Mouse (Mus musculus): ENCODE measurements around the gene Pigg. TPM values are rescaled to one million over a fixed set of nuclear protein-coding genes. Genes with fewer than 3 reads are reported as not detected.

The Pigg gene
- polyA plus RNA-seq, 1 experiment: 16.6 TPM

DNA sequence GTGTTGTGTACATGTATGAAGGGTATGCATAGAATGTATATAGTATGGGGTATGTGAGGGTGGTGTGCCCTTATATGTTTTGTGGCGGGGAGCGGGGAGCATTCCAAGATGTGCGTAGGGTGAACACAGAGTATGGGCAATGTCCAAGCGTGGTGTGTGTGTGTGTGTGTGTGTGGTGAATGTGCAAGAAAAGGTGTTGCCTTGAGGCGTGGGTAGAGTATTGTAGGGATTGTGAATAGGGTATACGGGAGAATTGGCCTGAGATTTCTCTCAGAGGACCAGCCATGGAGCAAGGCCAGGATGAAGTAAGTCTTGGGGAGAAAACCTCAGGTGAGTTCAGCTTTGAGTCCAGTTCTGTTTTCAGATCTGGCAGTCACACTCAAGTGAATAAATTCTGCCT, 56.0 kb downstream of the Pigg start:
- Histone ChIP-seq H3K27me3 (replicated peaks; ENCODE audit: control insufficient read depth, insufficient read depth, low read length) (peaks cover 3% of the 10 kb centered on the region; the same call in 1 of the 2 replicates), H3K4me1 (ENCODE audit: control insufficient read depth, insufficient read depth, low read length) (peaks cover 3% of the 10 kb centered on the region; the same call in 1 of the 2 replicates)
- TF ChIP-seq POLR2A (IDR thresholded peaks at IDR 0.05; ENCODE audit: low read depth, low read length) (no peak), CTCF (conservative IDR thresholded peaks at IDR 0.05; ENCODE audit: insufficient read depth, insufficient read length, low read depth, low read length) (no peak)

DNA sequence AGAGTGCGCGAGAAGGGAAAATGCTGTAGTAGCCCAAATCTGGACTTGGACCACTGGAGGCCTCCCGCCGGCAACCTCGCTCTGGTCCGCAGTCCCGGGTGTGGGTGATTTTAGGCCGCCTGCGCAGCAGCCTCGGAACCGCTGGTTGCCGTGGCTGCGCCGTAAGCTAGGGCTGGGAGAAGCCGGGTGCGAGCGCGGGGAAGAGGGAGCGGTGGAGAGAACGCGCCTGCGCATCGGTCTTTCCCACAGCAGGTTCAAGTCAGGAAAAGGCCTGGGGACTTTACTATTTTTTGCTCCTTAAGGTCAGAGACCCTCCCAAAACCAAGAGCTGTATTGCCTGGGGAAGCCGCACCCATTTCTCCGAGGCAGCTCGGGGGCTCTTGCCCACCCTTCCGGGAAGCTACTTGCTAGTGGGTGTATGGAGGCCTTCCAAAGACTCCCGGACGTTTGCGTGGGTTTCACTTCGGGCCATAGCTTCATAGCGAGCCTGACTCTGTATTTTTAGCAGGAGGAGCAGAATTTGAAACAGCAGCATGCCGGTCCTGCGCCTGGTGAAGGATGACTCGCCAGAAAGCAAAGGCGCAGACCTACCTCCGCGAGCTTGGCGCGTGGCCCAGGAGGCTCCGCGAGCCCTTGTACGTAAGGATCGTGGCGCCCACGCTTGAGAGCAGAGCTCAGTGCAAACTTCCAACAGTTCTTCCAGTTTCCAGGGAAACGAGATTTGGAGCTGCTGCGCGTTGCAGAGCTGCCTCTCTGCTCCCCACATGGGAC, 56.6 kb downstream of the Pigg start:
- H3K36me3 ChIP-seq (ENCODE audit: control insufficient read depth, insufficient read depth, low read length): no peaks in the 10 kb centered on the region

More for the DNA sequence above, 56.0 kb downstream of the Pigg start:
- 4% methylated on average over 6 of the region's 6 CpGs for WGBS
- H3K4me3 ChIP-seq (ENCODE audit: insufficient read depth, low read depth, low read length): peak overlapping the region; percentile 27
- no peak for DNase-seq
- H3K27ac ChIP-seq (ENCODE audit: insufficient read depth, low read depth, low read length): no peak overlapping the region
- H3K36me3 ChIP-seq (ENCODE audit: control insufficient read depth, insufficient read depth, low read length): no peaks in the 10 kb centered on the region

DNA sequence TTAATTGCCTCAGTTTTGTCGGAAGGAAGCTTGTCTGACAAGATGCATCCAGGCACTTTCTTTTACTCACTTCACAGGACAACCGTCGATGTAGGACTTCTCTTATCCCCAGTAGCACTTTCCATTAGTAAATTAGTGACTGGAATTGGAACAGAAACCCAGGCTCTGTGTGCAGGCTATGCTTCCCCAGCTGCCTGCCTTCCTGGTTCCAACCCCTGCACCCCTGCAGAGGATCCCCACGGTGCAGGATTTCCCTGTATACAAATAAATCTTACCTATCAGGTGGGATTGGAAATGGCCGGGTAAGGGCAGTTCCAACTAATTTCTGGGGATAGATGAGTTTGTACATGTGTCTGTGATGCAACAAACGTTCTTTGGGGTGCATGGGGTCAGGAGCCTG, 57.6 kb downstream of the Pigg start:
- 3% methylated on average over 6 of the region's 6 CpGs for WGBS
- H3K4me1 ChIP-seq (ENCODE audit: control insufficient read depth, insufficient read depth, low read length): peaks cover 3% of the 10 kb centered on the region; the same call in 1 of the 2 replicates
- no peaks in the 10 kb centered on the region for H3K36me3 ChIP-seq (ENCODE audit: control insufficient read depth, insufficient read depth, low read length)
- H3K27me3 ChIP-seq (replicated peaks; ENCODE audit: control insufficient read depth, insufficient read depth, low read length): peaks cover 3% of the 10 kb centered on the region; the same call in 1 of the 2 replicates
- H3K4me3 ChIP-seq (ENCODE audit: insufficient read depth, low read depth, low read length): no peak overlapping the region
- TF ChIP-seq CTCF (conservative IDR thresholded peaks at IDR 0.05; ENCODE audit: insufficient read depth, insufficient read length, low read depth, low read length) (no peak), POLR2A (IDR thresholded peaks at IDR 0.05; ENCODE audit: low read depth, low read length) (no peak)
- no peak overlapping the region for H3K27ac ChIP-seq (ENCODE audit: insufficient read depth, low read depth, low read length)
- no peak for DNase-seq

More for the DNA sequence above, 56.6 kb downstream of the Pigg start:
- WGBS: 1% methylated on average over 49 of the region's 49 CpGs
- peaks cover 3% of the 10 kb centered on the region; the same call in 1 of the 2 replicates for H3K27me3 ChIP-seq (replicated peaks; ENCODE audit: control insufficient read depth, insufficient read depth, low read length)
- DNase-seq: peak; percentile 21
- TF ChIP-seq CTCF (conservative IDR thresholded peaks at IDR 0.05; ENCODE audit: insufficient read depth, insufficient read length, low read depth, low read length) (no peak), POLR2A (IDR thresholded peaks at IDR 0.05; ENCODE audit: low read depth, low read length) (no peak)
- H3K4me3 ChIP-seq (ENCODE audit: insufficient read depth, low read depth, low read length): peak overlapping the region; percentile 27
- H3K27ac ChIP-seq (ENCODE audit: insufficient read depth, low read depth, low read length): no peak overlapping the region
- peaks cover 3% of the 10 kb centered on the region; the same call in 1 of the 2 replicates for H3K4me1 ChIP-seq (ENCODE audit: control insufficient read depth, insufficient read depth, low read length)

DNA sequence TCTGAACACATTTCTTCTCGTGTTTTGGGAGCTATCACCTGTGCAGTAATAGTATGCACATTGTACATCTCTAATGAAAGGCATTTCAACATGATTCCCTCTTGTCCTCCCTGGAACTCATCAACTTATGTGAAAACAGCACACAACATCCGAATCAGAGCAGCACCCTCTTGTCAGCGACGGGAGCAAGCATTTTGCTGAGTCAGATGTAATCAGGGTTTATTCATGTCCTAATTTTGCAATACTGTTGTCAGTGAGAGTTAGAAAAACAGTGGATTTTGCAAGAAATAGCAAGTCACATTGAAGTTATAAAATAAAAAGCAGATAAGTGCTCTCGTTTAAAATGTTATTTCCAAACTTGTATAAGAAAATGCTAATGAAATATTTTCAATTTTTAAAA, 61.7 kb downstream of the Pigg start:
- H3K4me3 ChIP-seq (ENCODE audit: insufficient read depth, low read depth, low read length): no peak overlapping the region
- TF ChIP-seq POLR2A (IDR thresholded peaks at IDR 0.05; ENCODE audit: low read depth, low read length): no peak
- TF ChIP-seq CTCF (conservative IDR thresholded peaks at IDR 0.05; ENCODE audit: insufficient read depth, insufficient read length, low read depth, low read length): no peak
- H3K36me3 ChIP-seq (ENCODE audit: control insufficient read depth, insufficient read depth, low read length): no peaks in the 10 kb centered on the region
- H3K4me1 ChIP-seq (ENCODE audit: control insufficient read depth, insufficient read depth, low read length): no peaks in the 10 kb centered on the region
- 69% methylated on average over 5 of the region's 5 CpGs for WGBS
- no peak for DNase-seq
- no peak overlapping the region for H3K27ac ChIP-seq (ENCODE audit: insufficient read depth, low read depth, low read length)
- no peaks in the 10 kb centered on the region; the same call in 1 of the 2 replicates for H3K27me3 ChIP-seq (replicated peaks; ENCODE audit: control insufficient read depth, insufficient read depth, low read length)

DNA sequence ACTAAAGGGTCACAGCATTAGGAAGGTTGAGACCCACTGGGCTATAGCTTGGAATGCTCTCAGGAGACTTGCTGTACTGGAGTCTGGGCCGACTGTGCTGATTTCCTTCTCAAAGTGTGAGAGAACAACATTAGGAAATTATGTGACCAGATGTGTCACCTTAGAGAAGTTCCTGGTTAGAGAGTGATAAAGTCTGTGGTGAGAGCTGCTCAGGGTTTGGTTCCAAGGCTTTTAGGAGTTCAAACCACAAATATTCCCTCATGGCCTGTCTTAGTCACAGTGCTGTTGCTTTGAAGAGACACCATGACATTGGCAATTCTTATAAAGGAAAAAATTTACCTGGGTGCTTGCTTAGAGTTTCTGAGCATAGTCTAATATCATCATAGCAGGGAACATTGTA, 63.6 kb downstream of the Pigg start:
- no peak overlapping the region for H3K4me3 ChIP-seq (ENCODE audit: insufficient read depth, low read depth, low read length)
- no peaks in the 10 kb centered on the region for H3K36me3 ChIP-seq (ENCODE audit: control insufficient read depth, insufficient read depth, low read length)
- 81% methylated on average over 1 of the region's 1 CpGs for WGBS
- no peak overlapping the region for H3K27ac ChIP-seq (ENCODE audit: insufficient read depth, low read depth, low read length)
- H3K4me1 ChIP-seq (ENCODE audit: control insufficient read depth, insufficient read depth, low read length): no peaks in the 10 kb centered on the region
- H3K27me3 ChIP-seq (replicated peaks; ENCODE audit: control insufficient read depth, insufficient read depth, low read length): no peaks in the 10 kb centered on the region; the same call in 1 of the 2 replicates
- no peak for DNase-seq
- TF ChIP-seq POLR2A (IDR thresholded peaks at IDR 0.05; ENCODE audit: low read depth, low read length): no peak

DNA sequence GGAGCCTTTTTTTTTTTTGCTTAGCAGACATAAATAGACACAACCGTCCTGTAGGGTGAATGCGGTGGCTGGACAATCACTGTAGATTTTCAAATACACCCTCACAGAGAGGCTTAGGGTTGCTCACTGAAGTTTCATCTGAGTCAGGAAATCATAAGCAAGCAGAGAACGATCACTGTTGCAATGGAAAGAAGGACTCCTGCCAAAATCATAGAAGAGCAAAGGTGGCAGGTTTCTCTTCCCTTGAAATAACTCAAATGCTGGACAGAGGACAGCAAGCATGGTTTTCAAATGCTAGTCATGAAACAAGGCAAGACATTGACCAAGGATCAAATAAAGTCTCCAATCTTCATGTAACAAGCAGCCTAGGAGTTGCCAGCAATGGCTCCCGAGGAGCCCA, 65.9 kb downstream of the Pigg start:
- Histone ChIP-seq H3K4me3 (ENCODE audit: insufficient read depth, low read depth, low read length) (no peak overlapping the region), H3K36me3 (ENCODE audit: control insufficient read depth, insufficient read depth, low read length) (no peaks in the 10 kb centered on the region), H3K27ac (ENCODE audit: insufficient read depth, low read depth, low read length) (no peak overlapping the region), H3K4me1 (ENCODE audit: control insufficient read depth, insufficient read depth, low read length) (no peaks in the 10 kb centered on the region), H3K27me3 (replicated peaks; ENCODE audit: control insufficient read depth, insufficient read depth, low read length) (no peaks in the 10 kb centered on the region)
- DNase-seq: no peak
- 82% methylated on average over 4 of the region's 4 CpGs for WGBS
- TF ChIP-seq CTCF (conservative IDR thresholded peaks at IDR 0.05; ENCODE audit: insufficient read depth, insufficient read length, low read depth, low read length) (no peak), POLR2A (IDR thresholded peaks at IDR 0.05; ENCODE audit: low read depth, low read length) (no peak)

DNA sequence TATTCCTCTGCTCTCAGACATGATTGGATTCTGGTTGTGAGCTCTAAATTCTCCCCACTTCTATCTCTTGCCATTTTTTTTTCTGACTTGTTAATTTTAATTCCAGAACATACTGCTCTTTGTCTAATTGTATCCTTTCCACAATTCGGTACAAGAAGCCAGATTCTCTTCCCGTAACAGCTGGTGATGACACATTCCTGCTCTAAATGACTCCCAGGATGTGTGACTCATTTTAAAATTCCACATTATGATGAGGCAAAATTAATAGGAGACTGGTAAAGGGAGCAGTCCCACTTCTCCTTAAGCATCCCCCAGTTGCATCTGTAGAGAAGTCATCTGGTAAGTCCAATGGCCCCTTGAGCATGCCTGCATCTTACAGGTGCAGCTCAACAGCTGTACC, 73.2 kb downstream of the Pigg start:
- no peak for TF ChIP-seq CTCF (conservative IDR thresholded peaks at IDR 0.05; ENCODE audit: insufficient read depth, insufficient read length, low read depth, low read length)
- WGBS: 84% methylated on average over 2 of the region's 2 CpGs
- H3K4me3 ChIP-seq (ENCODE audit: insufficient read depth, low read depth, low read length): no peak overlapping the region
- no peak for DNase-seq
- no peaks in the 10 kb centered on the region for H3K36me3 ChIP-seq (ENCODE audit: control insufficient read depth, insufficient read depth, low read length)
- no peak overlapping the region for H3K27ac ChIP-seq (ENCODE audit: insufficient read depth, low read depth, low read length)
- no peaks in the 10 kb centered on the region for H3K4me1 ChIP-seq (ENCODE audit: control insufficient read depth, insufficient read depth, low read length)
- no peaks in the 10 kb centered on the region for H3K27me3 ChIP-seq (replicated peaks; ENCODE audit: control insufficient read depth, insufficient read depth, low read length)

Data from kidney, adult 2 months (tissue).